Mouse (Mus musculus): ENCODE measurements around the gene Emc7.

The Emc7 gene

DNA sequence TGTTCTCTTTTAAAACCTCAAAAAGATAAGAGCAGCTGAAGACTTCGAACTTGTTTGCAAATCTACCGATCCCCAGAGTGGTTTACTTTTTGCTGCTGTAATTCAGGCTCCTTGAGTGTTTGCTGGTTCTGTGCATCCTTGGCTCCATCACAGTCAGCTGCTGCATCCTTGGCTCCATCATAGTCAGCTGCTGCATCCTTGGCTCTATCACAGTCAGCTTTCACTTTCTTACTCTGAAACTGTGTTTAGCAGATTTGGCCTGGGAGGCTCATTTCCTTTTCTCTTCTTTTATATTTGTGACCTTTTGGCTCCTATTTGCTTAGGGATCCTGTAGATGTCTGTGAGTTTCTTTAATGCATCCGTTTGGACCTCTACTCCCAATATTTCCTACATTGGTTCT lies 62.4 kb downstream of the Emc7 start:
- in situ Hi-C loops (cut with MboI, MseI): no loop called here

DNA sequence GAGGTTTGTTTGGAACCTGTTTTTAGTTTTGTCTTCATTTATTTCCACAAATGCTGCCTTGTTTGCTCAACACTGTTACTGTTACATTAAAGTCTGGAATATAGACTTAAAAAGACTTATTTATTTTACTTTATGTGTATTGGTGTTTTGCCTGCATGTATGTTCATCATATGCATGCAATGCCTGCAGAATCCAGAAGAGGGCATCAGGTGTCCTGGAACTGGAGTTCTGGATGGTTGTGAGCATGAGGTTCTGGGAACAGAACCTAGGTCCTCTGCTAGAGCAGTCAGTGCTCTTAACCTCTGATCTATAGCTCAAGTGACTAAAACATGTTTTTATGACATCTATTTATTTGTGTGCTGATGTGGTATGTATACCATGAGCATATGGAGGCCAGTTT lies 63.7 kb downstream of the Emc7 start:
- in situ Hi-C loops (cut with MboI, MseI): no loop called here

- in situ Hi-C loops (cut with MboI, MseI): no loop called here
Measured at GRCm38 (mm10) chr2:112520526-112521482, 66.0 kb downstream of the Emc7 start.
